Mouse (Mus musculus) kidney, adult 2 months (tissue): ENCODE measurements at regions not wholly inside any gene's neighbourhood (a gene's known extent, or its start where the extent isn't known, plus 50 kb on each side); places are given as distances from the start of the nearest gene placed in this dataset.

Experiments
- CTCF ChIP-seq: fragments of 200-500 bp; conservative IDR thresholded peaks from 2 replicates; pipeline ENCODE4 v1.5.1; 2011; ENCODE audit warnings: low read depth, mild to moderate bottlenecking, control low read depth, low read length, moderate library complexity, mixed read lengths; ENCODE audit not compliant: insufficient read depth, insufficient read length
- POLR2A ChIP-seq: fragments of 200-500 bp; IDR thresholded peaks from one replicate; pipeline ENCODE4 v1.6.1; 2011; ENCODE audit warnings: low read depth, low read length, control low read depth

- TF ChIP-seq CTCF (no peak), POLR2A (no peak)
Observed at GRCm38 (mm10) chr6:141041358-141041757, 207.7 kb upstream of the Pde3a start.
